Mouse (Mus musculus): ENCODE results near the gene Mrpl1. TPM values are rescaled to one million over a fixed set of nuclear protein-coding genes. Genes with fewer than 3 reads are reported as not detected.

The Mrpl1 gene
- polyA plus RNA-seq, 1 experiment from 2014 or later = 29.7 TPM

- WGBS = 36% methylated on average over 8 of the region's 8 CpGs
- H3K9me3 ChIP-seq (replicated peaks; ENCODE audit: control insufficient read depth, low read length) = no peaks in the 10 kb centered on the region
- no peak overlapping the region for H3K4me3 ChIP-seq (ENCODE audit: low read depth, low read length)
- no peak overlapping the region for H3K27ac ChIP-seq (replicated peaks; ENCODE audit: low read depth, low read length)
- H3K4me2 ChIP-seq (ENCODE audit: low read depth, low read length) = no peak overlapping the region
- H3K9ac ChIP-seq (replicated peaks; ENCODE audit: low read length) = no peak overlapping the region
- DNase-seq (ENCODE audit: low spot score) (peak; percentile 85), ATAC-seq (replicated peaks; ENCODE audit: insufficient number of reproducible peaks, low FRiP score, low TSS enrichment, low read depth) (no peak)
- no peaks in the 10 kb centered on the region for H3K36me3 ChIP-seq (replicated peaks; ENCODE audit: control insufficient read depth, insufficient read depth, low read depth, low read length)
- no peaks in the 10 kb centered on the region for H3K4me1 ChIP-seq (ENCODE audit: control insufficient read depth, insufficient read depth, low read length)
- H3K27me3 ChIP-seq (ENCODE audit: control insufficient read depth, insufficient read depth, low read length) = no peaks in the 10 kb centered on the region
These were observed 96.5 kb downstream of the Mrpl1 start for GRCm38 (mm10) chr5:96305786-96306185.

GRCm38 (mm10) chr5:96306271-96306670 lies 97.0 kb downstream of the Mrpl1 start:
- Histone ChIP-seq H3K9ac (replicated peaks; ENCODE audit: low read length) (no peak overlapping the region), H3K9me3 (replicated peaks; ENCODE audit: control insufficient read depth, low read length) (no peaks in the 10 kb centered on the region), H3K4me2 (ENCODE audit: low read depth, low read length) (no peak overlapping the region), H3K4me1 (ENCODE audit: control insufficient read depth, insufficient read depth, low read length) (no peaks in the 10 kb centered on the region), H3K27ac (replicated peaks; ENCODE audit: low read depth, low read length) (no peak overlapping the region), H3K4me3 (ENCODE audit: low read depth, low read length) (no peak overlapping the region), H3K36me3 (replicated peaks; ENCODE audit: control insufficient read depth, insufficient read depth, low read depth, low read length) (no peaks in the 10 kb centered on the region), H3K27me3 (ENCODE audit: control insufficient read depth, insufficient read depth, low read length) (no peaks in the 10 kb centered on the region)
- 60% methylated on average over 1 of the region's 1 CpGs for WGBS
- DNase-seq (ENCODE audit: low spot score) = no peak
- ATAC-seq (replicated peaks; ENCODE audit: insufficient number of reproducible peaks, low FRiP score, low TSS enrichment, low read depth) = no peak

DNA sequence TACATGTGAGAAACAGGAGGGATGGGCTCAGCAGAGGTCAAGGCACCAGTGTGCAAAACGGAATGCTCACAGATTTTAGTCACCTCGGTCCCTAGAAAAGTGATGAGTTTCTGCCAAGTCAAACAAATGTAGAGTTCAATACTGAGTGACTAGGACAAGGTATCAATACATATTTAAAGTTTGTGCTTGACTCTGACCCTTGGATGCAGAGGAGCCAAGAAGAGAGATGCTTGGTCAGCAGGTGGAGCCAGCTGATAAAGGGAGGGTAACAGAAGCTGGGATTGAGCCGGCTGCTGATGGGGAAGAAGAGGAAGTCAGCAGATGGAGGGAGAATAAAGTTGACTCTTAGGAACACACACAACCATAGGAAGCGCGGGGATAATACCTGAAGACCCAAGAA lies 97.5 kb downstream of the Mrpl1 start:
- Histone ChIP-seq H3K9ac (replicated peaks; ENCODE audit: low read length) (no peak overlapping the region), H3K27me3 (ENCODE audit: control insufficient read depth, insufficient read depth, low read length) (no peaks in the 10 kb centered on the region), H3K4me3 (ENCODE audit: low read depth, low read length) (no peak overlapping the region), H3K36me3 (replicated peaks; ENCODE audit: control insufficient read depth, insufficient read depth, low read depth, low read length) (no peaks in the 10 kb centered on the region), H3K27ac (replicated peaks; ENCODE audit: low read depth, low read length) (no peak overlapping the region), H3K4me2 (ENCODE audit: low read depth, low read length) (no peak overlapping the region), H3K9me3 (replicated peaks; ENCODE audit: control insufficient read depth, low read length) (no peaks in the 10 kb centered on the region), H3K4me1 (ENCODE audit: control insufficient read depth, insufficient read depth, low read length) (no peaks in the 10 kb centered on the region)
- ATAC-seq (replicated peaks; ENCODE audit: insufficient number of reproducible peaks, low FRiP score, low TSS enrichment, low read depth) = no peak
- WGBS = 68% methylated on average over 5 of the region's 5 CpGs
- DNase-seq (ENCODE audit: low spot score) = no peak

DNA sequence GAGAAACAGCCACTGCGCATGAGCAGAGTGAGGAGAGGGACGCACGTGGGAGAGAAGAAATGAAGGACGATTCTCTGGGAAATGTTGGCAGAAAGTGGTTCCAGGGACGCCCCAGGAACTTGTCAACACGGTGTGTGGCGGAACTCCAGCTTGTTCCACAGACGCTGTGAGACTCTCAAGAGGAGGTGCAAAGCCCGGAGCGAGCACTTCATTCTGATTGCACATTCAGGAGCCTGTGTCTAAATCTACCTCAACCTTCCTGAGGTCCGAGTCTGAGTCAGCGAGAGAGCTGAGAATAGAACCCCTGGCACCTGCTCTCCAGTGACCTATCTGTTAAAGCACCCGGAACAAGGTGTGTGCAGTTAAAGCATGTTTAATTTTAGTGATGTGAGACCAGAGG lies 98.8 kb downstream of the Mrpl1 start:
- Histone ChIP-seq H3K36me3 (replicated peaks; ENCODE audit: control insufficient read depth, insufficient read depth, low read depth, low read length) (no peaks in the 10 kb centered on the region), H3K9ac (replicated peaks; ENCODE audit: low read length) (no peak overlapping the region), H3K4me1 (ENCODE audit: control insufficient read depth, insufficient read depth, low read length) (no peaks in the 10 kb centered on the region), H3K4me2 (ENCODE audit: low read depth, low read length) (no peak overlapping the region), H3K27ac (replicated peaks; ENCODE audit: low read depth, low read length) (no peak overlapping the region), H3K27me3 (ENCODE audit: control insufficient read depth, insufficient read depth, low read length) (no peaks in the 10 kb centered on the region), H3K4me3 (ENCODE audit: low read depth, low read length) (no peak overlapping the region), H3K9me3 (replicated peaks; ENCODE audit: control insufficient read depth, low read length) (no peaks in the 10 kb centered on the region)
- ATAC-seq (replicated peaks; ENCODE audit: insufficient number of reproducible peaks, low FRiP score, low TSS enrichment, low read depth) (no peak), DNase-seq (ENCODE audit: low spot score) (no peak)
- 92% methylated on average over 13 of the region's 13 CpGs for WGBS

GRCm38 (mm10) chr5:96308645-96309044 lies 99.4 kb downstream of the Mrpl1 start:
- Histone ChIP-seq H3K4me1 (ENCODE audit: control insufficient read depth, insufficient read depth, low read length) (no peaks in the 10 kb centered on the region), H3K9ac (replicated peaks; ENCODE audit: low read length) (no peak overlapping the region), H3K36me3 (replicated peaks; ENCODE audit: control insufficient read depth, insufficient read depth, low read depth, low read length) (no peaks in the 10 kb centered on the region), H3K9me3 (replicated peaks; ENCODE audit: control insufficient read depth, low read length) (no peaks in the 10 kb centered on the region), H3K27me3 (ENCODE audit: control insufficient read depth, insufficient read depth, low read length) (no peaks in the 10 kb centered on the region), H3K27ac (replicated peaks; ENCODE audit: low read depth, low read length) (no peak overlapping the region), H3K4me2 (ENCODE audit: low read depth, low read length) (no peak overlapping the region), H3K4me3 (ENCODE audit: low read depth, low read length) (no peak overlapping the region)
- DNase-seq (ENCODE audit: low spot score) (no peak), ATAC-seq (replicated peaks; ENCODE audit: insufficient number of reproducible peaks, low FRiP score, low TSS enrichment, low read depth) (no peak)
- 64% methylated on average over 5 of the region's 5 CpGs for WGBS

DNA sequence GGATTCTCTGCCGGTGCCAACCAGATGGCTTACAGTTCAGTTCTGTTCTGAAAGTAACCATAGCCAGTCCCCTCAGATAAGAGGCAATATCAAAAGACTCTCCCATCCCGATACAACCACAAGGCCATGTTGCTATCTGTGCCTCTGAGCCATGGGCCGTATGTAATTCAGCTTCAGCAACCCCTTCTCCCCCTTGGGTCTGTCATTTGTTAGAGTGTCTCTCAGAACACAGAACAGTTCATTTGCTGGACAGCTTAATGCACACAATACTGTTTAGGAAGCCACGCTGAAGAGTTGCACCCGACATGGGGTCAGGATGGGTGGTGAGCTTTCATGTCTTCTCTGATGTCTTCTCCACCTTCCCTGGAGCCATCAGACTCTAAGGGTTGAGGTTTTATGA lies 100.3 kb downstream of the Mrpl1 start:
- H3K4me1 ChIP-seq (ENCODE audit: control insufficient read depth, insufficient read depth, low read length) = no peaks in the 10 kb centered on the region
- no peaks in the 10 kb centered on the region for H3K27me3 ChIP-seq (ENCODE audit: control insufficient read depth, insufficient read depth, low read length)
- no peak overlapping the region for H3K27ac ChIP-seq (replicated peaks; ENCODE audit: low read depth, low read length)
- no peak overlapping the region for H3K4me3 ChIP-seq (ENCODE audit: low read depth, low read length)
- H3K36me3 ChIP-seq (replicated peaks; ENCODE audit: control insufficient read depth, insufficient read depth, low read depth, low read length) = no peaks in the 10 kb centered on the region
- DNase-seq (ENCODE audit: low spot score) (no peak), ATAC-seq (replicated peaks; ENCODE audit: insufficient number of reproducible peaks, low FRiP score, low TSS enrichment, low read depth) (no peak)
- no peaks in the 10 kb centered on the region for H3K9me3 ChIP-seq (replicated peaks; ENCODE audit: control insufficient read depth, low read length)
- no peak overlapping the region for H3K4me2 ChIP-seq (ENCODE audit: low read depth, low read length)
- 94% methylated on average over 5 of the region's 5 CpGs for WGBS
- no peak overlapping the region for H3K9ac ChIP-seq (replicated peaks; ENCODE audit: low read length)

GRCm38 (mm10) chr5:96311677-96312076 lies 102.4 kb downstream of the Mrpl1 start:
- H3K36me3 ChIP-seq (replicated peaks; ENCODE audit: control insufficient read depth, insufficient read depth, low read depth, low read length) = no peaks in the 10 kb centered on the region
- 70% methylated on average over 8 of the region's 8 CpGs for WGBS
- no peak overlapping the region for H3K9ac ChIP-seq (replicated peaks; ENCODE audit: low read length)
- no peak for DNase-seq (ENCODE audit: low spot score)
- H3K4me1 ChIP-seq (ENCODE audit: control insufficient read depth, insufficient read depth, low read length) = no peaks in the 10 kb centered on the region
- H3K27ac ChIP-seq (replicated peaks; ENCODE audit: low read depth, low read length) = no peak overlapping the region
- no peak overlapping the region for H3K4me2 ChIP-seq (ENCODE audit: low read depth, low read length)
- no peak for ATAC-seq (replicated peaks; ENCODE audit: insufficient number of reproducible peaks, low FRiP score, low TSS enrichment, low read depth)
- no peak overlapping the region for H3K4me3 ChIP-seq (ENCODE audit: low read depth, low read length)
- no peaks in the 10 kb centered on the region for H3K27me3 ChIP-seq (ENCODE audit: control insufficient read depth, insufficient read depth, low read length)
- H3K9me3 ChIP-seq (replicated peaks; ENCODE audit: control insufficient read depth, low read length) = no peaks in the 10 kb centered on the region

Data from embryonic facial prominence, embryonic 11.5 days (tissue).